Mouse (Mus musculus) brain, embryonic 14.5 days (tissue): ENCODE results near the gene Rasl11a. TPM values are rescaled to one million over a fixed set of nuclear protein-coding genes. Genes with fewer than 3 reads are reported as not detected.
"Not testable (repeated sequence)": the region's sequence is repeated elsewhere in the genome, so short reads cannot be mapped to it uniquely, and the experiment has no call there.

Source experiments
- DNase-seq: peaks from one replicate; pipeline ENCODE4 v3.0.0-alpha.2; 2011; ENCODE audit warnings: low read depth
- CTCF ChIP-seq: fragments of 200-500 bp; IDR thresholded peaks from 2 replicates; pipeline ENCODE4 v1.5.1; 2012; ENCODE audit warnings: inconsistent platforms, mild to moderate bottlenecking, moderate library complexity, borderline replicate concordance; ENCODE audit not compliant: insufficient read depth, insufficient read length; ENCODE audit errors: extremely low read depth
- POLR2A ChIP-seq: fragments of 200-500 bp; IDR thresholded peaks from 2 replicates; pipeline ENCODE4 v1.6.1; 2012; ENCODE audit warnings: mild to moderate bottlenecking, inconsistent platforms, borderline replicate concordance; ENCODE audit not compliant: poor library complexity, insufficient read depth, insufficient read length, severe bottlenecking; ENCODE audit errors: extremely low read depth
- polyA plus RNA-seq: library from polyadenylated mRNA; depleted of rRNA; stranded (reverse); fragments of >200 nt; gene quantifications from 2 replicates; pipeline ENCODE4 v1.2.3, GENCODE M21; 2012; rRNA removed

The Rasl11a gene
- polyA plus RNA-seq, 1 experiment: 5.5 TPM

GRCm38 (mm10) chr5:146867946-146868314, 23.1 kb downstream of the Rasl11a start:
- TF ChIP-seq POLR2A (no peak), CTCF (no peak)
- DNase-seq: no peak

GRCm38 (mm10) chr5:146872981-146873631, 28.2 kb downstream of the Rasl11a start:
- DNase-seq: no peak
- TF ChIP-seq CTCF (no peak), POLR2A (no peak)

DNA sequence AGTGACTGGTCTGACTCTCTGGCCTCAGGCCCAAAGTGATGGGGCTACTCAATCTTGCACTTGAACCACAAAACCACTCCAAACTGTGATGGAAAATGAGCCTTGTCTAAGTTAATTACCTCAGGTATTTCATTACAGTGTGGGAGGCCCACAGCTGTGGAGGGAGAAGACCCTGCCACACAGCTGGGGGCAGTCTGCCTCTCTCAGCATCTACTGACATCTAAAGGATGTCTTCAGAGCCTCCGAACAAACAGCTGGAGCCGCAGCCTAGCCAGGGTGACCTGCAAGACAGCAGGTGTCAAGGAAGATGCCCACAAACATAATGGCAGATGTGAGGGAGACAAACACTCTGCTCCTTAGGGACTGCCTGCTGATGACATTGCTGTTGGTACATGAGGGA, 31.2 kb downstream of the Rasl11a start:
- DNase-seq: no peak
- TF ChIP-seq POLR2A (no peak), CTCF (no peak)

DNA sequence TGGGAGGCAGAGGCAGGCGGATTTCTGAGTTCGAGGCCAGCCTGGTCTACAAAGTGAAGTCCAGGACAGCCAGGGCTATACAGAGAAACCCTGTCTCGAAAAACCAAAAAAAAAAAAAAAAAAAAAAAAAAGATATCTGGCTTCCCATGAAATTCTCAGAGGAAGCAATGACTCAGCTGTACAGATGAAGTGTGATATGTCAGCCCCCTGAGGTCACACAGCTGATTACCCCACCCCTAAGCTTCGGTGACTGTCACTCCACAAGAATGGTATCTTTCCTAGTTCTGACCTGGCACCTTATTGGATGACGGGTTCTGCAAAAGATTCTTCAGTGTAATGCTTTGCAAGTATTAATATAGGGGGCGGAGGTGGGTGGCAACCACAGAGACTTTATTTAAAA, 33.0 kb downstream of the Rasl11a start:
- DNase-seq: not testable (repeated sequence)

GRCm38 (mm10) chr5:146882261-146882660, 37.4 kb downstream of the Rasl11a start:
- DNase-seq: no peak
- TF ChIP-seq POLR2A (no peak), CTCF (no peak)

GRCm38 (mm10) chr5:146883053-146883452, 38.2 kb downstream of the Rasl11a start:
- TF ChIP-seq POLR2A: no peak
- TF ChIP-seq CTCF: peak; percentile 3; the same call in 1 of the 2 replicates
- no peak for DNase-seq

DNA sequence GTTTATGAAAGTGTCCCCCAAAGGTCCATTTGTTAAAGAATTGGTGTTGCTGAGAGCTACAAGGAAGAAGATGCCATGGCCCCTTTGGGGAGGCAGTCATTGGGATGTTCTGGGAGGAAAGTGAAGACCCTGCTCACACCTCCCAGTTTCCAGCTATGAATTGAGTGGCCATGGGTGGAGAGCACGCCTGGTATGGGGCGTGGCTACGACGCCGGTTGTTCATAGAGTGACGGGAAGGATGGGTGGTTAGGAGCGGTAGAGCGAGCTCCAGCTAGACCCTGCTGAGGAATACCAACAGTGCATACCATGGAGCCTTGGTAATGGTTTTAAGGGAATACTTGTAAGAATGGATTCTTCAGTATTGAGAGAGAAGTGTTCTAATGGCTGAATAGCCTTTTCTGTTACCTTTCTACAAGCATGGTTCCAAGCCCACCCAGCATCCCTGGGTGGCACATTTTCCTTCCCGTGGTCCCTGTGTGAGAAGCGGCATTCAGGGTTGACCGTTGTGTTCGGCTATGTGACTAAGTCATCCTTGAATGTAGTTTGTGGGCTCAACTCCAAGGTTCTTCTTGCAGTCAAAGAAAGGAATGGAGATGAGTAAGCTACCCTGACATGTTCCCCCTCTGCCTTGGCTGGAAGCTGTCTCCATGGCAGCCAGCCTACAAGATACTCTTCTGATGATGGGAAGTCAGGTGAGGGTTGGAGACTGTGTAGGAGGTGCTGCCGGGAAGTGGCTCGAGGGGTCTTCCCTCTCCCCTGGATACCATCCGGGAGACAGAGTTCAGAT, 38.8 kb downstream of the Rasl11a start:
- no peak for TF ChIP-seq POLR2A
- no peak for TF ChIP-seq CTCF
- DNase-seq: no peak

GRCm38 (mm10) chr5:146891127-146891526, 46.3 kb downstream of the Rasl11a start:
- DNase-seq: peak; percentile 40
- no peak for TF ChIP-seq POLR2A
- peak; percentile 73 for TF ChIP-seq CTCF

DNA sequence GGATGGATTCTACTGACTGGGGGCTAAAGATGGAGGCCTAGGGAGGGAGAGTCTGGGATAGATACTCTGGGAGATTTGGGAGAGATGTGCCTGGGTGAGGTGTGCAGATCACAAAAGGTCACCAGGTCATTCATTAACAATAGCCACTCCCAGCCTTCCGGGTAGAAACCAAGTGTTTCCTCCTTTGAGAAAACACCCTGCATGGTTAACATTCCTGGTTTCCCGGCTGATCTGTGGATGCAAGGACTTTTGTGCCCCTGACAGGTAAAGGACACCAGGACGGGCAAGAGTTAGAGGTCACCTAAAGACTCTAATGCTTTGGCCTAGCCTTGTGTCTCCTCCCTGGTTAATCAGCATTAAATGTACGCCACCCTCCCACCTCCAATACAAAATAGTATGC, 48.0 kb downstream of the Rasl11a start:
- no peak for DNase-seq
- TF ChIP-seq CTCF (no peak), POLR2A (no peak)

- TF ChIP-seq CTCF (peak; percentile 52), POLR2A (no peak)
- no peak for DNase-seq
These were observed 48.8 kb downstream of the Rasl11a start for GRCm38 (mm10) chr5:146893478-146894182.

DNA sequence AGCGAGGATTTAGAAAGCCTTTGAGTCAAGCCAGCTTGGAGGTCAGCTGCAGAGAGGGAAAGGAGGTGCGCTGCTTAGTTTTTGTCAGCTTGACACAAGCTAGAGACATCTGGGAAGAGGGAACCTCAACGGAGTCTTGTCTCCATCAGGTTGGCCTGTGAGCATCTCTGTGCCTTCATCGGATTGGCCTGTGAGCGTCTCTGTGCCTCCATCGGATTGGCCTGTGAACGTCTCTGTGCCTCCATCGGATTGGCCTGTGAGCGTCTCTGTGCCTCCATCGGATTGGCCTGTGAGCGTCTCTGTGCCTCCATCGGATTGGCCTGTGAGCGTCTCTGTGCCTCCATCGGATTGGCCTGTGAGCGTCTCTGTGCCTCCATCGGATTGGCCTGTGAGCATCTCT, 50.8 kb downstream of the Rasl11a start:
- DNase-seq: not testable (repeated sequence)

DNA sequence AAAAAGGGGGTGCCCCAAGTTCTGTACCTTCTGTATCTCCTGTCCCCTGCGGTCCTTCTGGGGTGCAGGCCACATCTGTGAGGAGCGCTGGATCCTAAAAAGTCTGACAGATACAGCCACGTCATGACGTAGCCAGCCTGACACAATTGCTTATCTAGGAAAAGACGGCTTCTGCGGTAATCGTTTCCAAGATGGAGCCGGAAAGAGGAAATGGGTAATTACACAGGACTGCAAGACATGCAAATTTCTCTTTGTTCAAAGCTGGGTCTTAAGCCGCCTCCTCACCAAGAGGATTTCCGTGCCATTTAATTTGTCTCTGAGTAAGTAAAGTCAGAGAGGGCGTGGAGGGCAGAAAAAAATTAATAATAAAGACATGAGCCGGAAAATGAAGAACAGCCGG, 52.1 kb downstream of the Rasl11a start:
- TF ChIP-seq CTCF (no peak), POLR2A (no peak)
- peak; percentile 42 for DNase-seq

Other genes with a start within 250 kb of the Rasl11a start
- gene Usp12, start 50.1 kb upstream of the Rasl11a start, polyA plus RNA-seq: 19.5 and 27.6 TPM in 2 replicates
- 222 and 324 TPM in 2 replicates for gene Rpl21, start 12.2 kb upstream of the Rasl11a start, polyA plus RNA-seq
- 79.6 and 88.5 TPM in 2 replicates for gene Gtf3a, start 103.6 kb downstream of the Rasl11a start, polyA plus RNA-seq
- gene Mtif3, start 118.7 kb downstream of the Rasl11a start, polyA plus RNA-seq: 15.5 and 16.6 TPM in 2 replicates
- 7.1 and 10.1 TPM in 2 replicates for gene Lnx2, start 231.5 kb downstream of the Rasl11a start, polyA plus RNA-seq
- gene Polr1d, start 232.0 kb downstream of the Rasl11a start, polyA plus RNA-seq: 82.3 and 93.6 TPM in 2 replicates